In genomic region chr14:24206314-24206713, GRCm38 (mm10) we compare ENCODE assay signal across 10 mouse cellular contexts. TPM values are rescaled to one million over a fixed set of nuclear protein-coding genes. Genes with fewer than 3 reads are reported as not detected.
DNase-seq lines count a peak whose midpoint lies in the region; ATAC-seq and TF ChIP-seq lines count a peak whose summit lies in the region.
"Had no signal": no experiment of that assay in that cellular context is flagged by ENCODE, and none has a peak within 500 bp of the region (broad histone marks: within the 10 kb centered on the region; RNA-seq: fewer than 3 reads in every experiment).

No protein-coding gene starts in this region.

- DNase-seq in kidney, postnatal 25 days: no peak
- DNase-seq in adrenal gland, postnatal 14 days: peak; percentile 62
- DNase-seq in midbrain, postnatal 0 days (ENCODE audit: low spot score): no peak
- no peak for DNase-seq in cerebellum, postnatal 4 days (ENCODE audit: low spot score in 2 of 2)
- DNase-seq in right cerebral cortex, adult 2 months (ENCODE audit: low spot score in 2 of 2): no peak
- DNase-seq: liver had no signal

- no peak overlapping the region for H3K9ac ChIP-seq in kidney, embryonic 14.5 days (ENCODE audit: low read depth, low read length)
- H3K9ac ChIP-seq in forebrain, embryonic 16.5 days (replicated peaks; ENCODE audit: low read depth, low read length): no peak overlapping the region
- no peak overlapping the region for H3K9ac ChIP-seq in midbrain, postnatal 0 days (replicated peaks; ENCODE audit: low read length, poor library complexity, severe bottlenecking)
- H3K9ac ChIP-seq in liver, embryonic 12.5 days: no peak overlapping the region

- no peaks in the 10 kb centered on the region for H3K27me3 ChIP-seq in kidney, embryonic 14.5 days (ENCODE audit: control insufficient read depth, insufficient read depth, low read length)
- no peaks in the 10 kb centered on the region for H3K27me3 ChIP-seq in forebrain, embryonic 16.5 days (replicated peaks; ENCODE audit: control insufficient read depth, insufficient read depth, low read length)
- H3K27me3 ChIP-seq in midbrain, postnatal 0 days (ENCODE audit: insufficient read depth, low read length): no peaks in the 10 kb centered on the region
- H3K27me3 ChIP-seq in liver, embryonic 12.5 days (replicated peaks): peaks cover 47% of the 10 kb centered on the region

- H3K4me2 ChIP-seq in kidney, embryonic 14.5 days (replicated peaks; ENCODE audit: low read depth, low read length): no peak overlapping the region
- H3K4me2 ChIP-seq in forebrain, embryonic 16.5 days (ENCODE audit: low read length): no peak overlapping the region
- no peak overlapping the region for H3K4me2 ChIP-seq in midbrain, postnatal 0 days (ENCODE audit: low read depth, low read length, poor library complexity, severe bottlenecking)
- no peak overlapping the region for H3K4me2 ChIP-seq in liver, embryonic 12.5 days

- ATAC-seq in kidney, embryonic 14.5 days (ENCODE audit: low FRiP score, low TSS enrichment): no peak
- no peak for ATAC-seq in forebrain, embryonic 16.5 days
- ATAC-seq in midbrain, postnatal 0 days (ENCODE audit: low FRiP score): no peak
- no peak for ATAC-seq in liver, embryonic 12.5 days

- peak overlapping the region; percentile 71; the same call in 1 of the 2 replicates for H3K27ac ChIP-seq in kidney, embryonic 14.5 days (ENCODE audit: low read depth, low read length)
- H3K27ac ChIP-seq in forebrain, embryonic 16.5 days (ENCODE audit: low read length): peak overlapping the region; percentile 74; the same call in 1 of the 2 replicates
- no peak overlapping the region for H3K27ac ChIP-seq in midbrain, postnatal 0 days (ENCODE audit: low read depth, low read length)
- no peak overlapping the region for H3K27ac ChIP-seq in liver, embryonic 12.5 days

- no peaks in the 10 kb centered on the region for H3K9me3 ChIP-seq in kidney, embryonic 14.5 days (ENCODE audit: control insufficient read depth, low read length)
- no peaks in the 10 kb centered on the region for H3K9me3 ChIP-seq in forebrain, embryonic 16.5 days (ENCODE audit: control insufficient read depth, low read length)
- no peaks in the 10 kb centered on the region for H3K9me3 ChIP-seq in midbrain, postnatal 0 days (ENCODE audit: low read length)
- no peaks in the 10 kb centered on the region for H3K9me3 ChIP-seq in liver, embryonic 12.5 days (replicated peaks)
- H3K9me3 ChIP-seq: G1E had no signal

- no peak overlapping the region for H3K4me3 ChIP-seq in kidney, embryonic 14.5 days (ENCODE audit: low read length)
- no peak overlapping the region for H3K4me3 ChIP-seq in forebrain, embryonic 16.5 days (replicated peaks; ENCODE audit: low read length)
- H3K4me3 ChIP-seq in midbrain, postnatal 0 days (ENCODE audit: low read depth, low read length): no peak overlapping the region
- no peak overlapping the region for H3K4me3 ChIP-seq in liver, embryonic 12.5 days

- peaks cover 33% of the 10 kb centered on the region for H3K4me1 ChIP-seq in kidney, embryonic 14.5 days (ENCODE audit: control insufficient read depth, insufficient read depth, low read length)
- H3K4me1 ChIP-seq in forebrain, embryonic 16.5 days (replicated peaks; ENCODE audit: control insufficient read depth, insufficient read depth, low read length): peaks cover 30% of the 10 kb centered on the region
- peaks cover 7% of the 10 kb centered on the region; the same call in 1 of the 2 replicates for H3K4me1 ChIP-seq in midbrain, postnatal 0 days (ENCODE audit: insufficient read depth, low read length)
- H3K4me1 ChIP-seq in liver, embryonic 12.5 days: peaks cover 25% of the 10 kb centered on the region

- 29% methylated on average over 4 of the region's 9 CpGs for WGBS in kidney, embryonic 14.5 days
- 71% methylated on average over 3 of the region's 9 CpGs for WGBS in forebrain, embryonic 16.5 days
- 58% methylated on average over 4 of the region's 9 CpGs for WGBS in midbrain, postnatal 0 days
- 27% methylated on average over 8 of the region's 9 CpGs for WGBS in liver, embryonic 12.5 days (ENCODE audit: insufficient replicate concordance)

- no peaks in the 10 kb centered on the region for H3K36me3 ChIP-seq in kidney, embryonic 14.5 days (ENCODE audit: control insufficient read depth, insufficient read depth, low read length)
- no peaks in the 10 kb centered on the region for H3K36me3 ChIP-seq in forebrain, embryonic 16.5 days (ENCODE audit: control insufficient read depth, insufficient read depth)
- H3K36me3 ChIP-seq in midbrain, postnatal 0 days (ENCODE audit: insufficient read depth, low read length): no peaks in the 10 kb centered on the region
- H3K36me3 ChIP-seq in liver, embryonic 12.5 days: no peaks in the 10 kb centered on the region

- TF ChIP-seq CTCF in midbrain, postnatal 0 days (IDR thresholded peaks at IDR 0.05): 0 out of 2 replicates have a peak, but pooled peaks have one; percentile 8

RNA-seq across cellular contexts. Expression of gene Dlg5, which starts 39.4 kb away (rescaled TPM):
- polyA plus RNA-seq in kidney, embryonic 14.5 days (2014; fragmentation: Nextera tagmentation; extraction: Ambion mirVana): 24.7 and 26.9 TPM in 2 replicates
- total RNA-seq in adrenal gland, postnatal 14 days (2021): 35.9 and 50.1 TPM in 2 replicates
- polyA plus RNA-seq in forebrain, embryonic 16.5 days (2015; fragmentation: Nextera tagmentation; extraction: Ambion mirVana): 17.1 and 21.2 TPM in 2 replicates
- total RNA-seq in midbrain, postnatal 0 days (2014; rRNA removed): 84.3 and 87.4 TPM in 2 replicates
- polyA plus RNA-seq in midbrain, postnatal 0 days (2015; fragmentation: Nextera tagmentation; extraction: Ambion mirVana): 15.3 and 17.9 TPM in 2 replicates
- 2.2 and 3.2 TPM in 2 replicates for polyA plus RNA-seq in liver, embryonic 12.5 days (2016; fragmentation: Nextera tagmentation; extraction: Ambion mirVana)

Comparison
In these comparisons a context has a peak if more than half of its experiments do, and no peak if none do; other contexts are left out.
1. H3K27ac ChIP-seq: peak in kidney, embryonic 14.5 days (single experiment) and forebrain, embryonic 16.5 days (single experiment); none in midbrain, postnatal 0 days (single experiment) and liver, embryonic 12.5 days (single experiment).